Mouse (Mus musculus) ES-E14 (cell line): ENCODE measurements around the gene Nprl3. TPM values are rescaled to one million over a fixed set of nuclear protein-coding genes. Genes with fewer than 3 reads are reported as not detected.
A peak's percentile ranks its signal among the peaks of the same experiment; 100 is the strongest.

Source experiments
- DNase-seq: peaks from one replicate; pipeline ENCODE4 v3.0.0-alpha.2; 2013; ENCODE audit warnings: low read depth, low spot score
- H3K27ac ChIP-seq: 2 replicates; pipeline ENCODE4 v1.5.1; 2012; ENCODE audit warnings: low read depth, mild to moderate bottlenecking, low read length, moderate library complexity, mixed read lengths; ENCODE audit not compliant: poor library complexity, insufficient read depth, severe bottlenecking
- H3K36me3 ChIP-seq: 2 replicates; pipeline ENCODE4 v1.6.1; 2012; ENCODE audit warnings: mild to moderate bottlenecking, low read length, moderate library complexity, mixed read lengths; ENCODE audit not compliant: control insufficient read depth, poor library complexity, insufficient read depth, severe bottlenecking
- H3K4me1 ChIP-seq, 2 experiments: fragments of 150-350 bp in 1 of 2; sonication (generic) in 1 of 2; 2 replicates each; pipeline ENCODE4 v1.6.1; 2012; ENCODE audit warnings: low read length in 2 of 2, mild to moderate bottlenecking in 1 of 2, mixed read lengths in 1 of 2; ENCODE audit not compliant: control insufficient read depth in 2 of 2, insufficient read depth in 2 of 2, poor library complexity in 1 of 2
- H3K4me3 ChIP-seq, 2 experiments: fragments of 150-350 bp in 1 of 2; sonication (generic) in 1 of 2; 2 replicates each; pipeline ENCODE4 v1.5.1; 2012; ENCODE audit warnings: low read length in 2 of 2, low read depth in 1 of 2, mild to moderate bottlenecking in 1 of 2, mixed read lengths in 1 of 2; ENCODE audit not compliant: insufficient read depth in 1 of 2, poor library complexity in 1 of 2, severe bottlenecking in 1 of 2
- H3K9ac ChIP-seq: 2 replicates; pipeline ENCODE4 v1.6.1; 2012; ENCODE audit warnings: low read depth, mild to moderate bottlenecking, low read length, mixed read lengths; ENCODE audit not compliant: poor library complexity, insufficient read depth, severe bottlenecking
- H3K9me3 ChIP-seq: fragments of 150-350 bp; sonication (generic); 2 replicates; pipeline ENCODE4 v1.6.1; 2012; ENCODE audit warnings: low read depth, mild to moderate bottlenecking, low read length; ENCODE audit not compliant: control insufficient read depth, insufficient read depth
- CHD2 ChIP-seq: IDR thresholded peaks from 2 replicates; pipeline ENCODE4 v1.6.1; 2014; ENCODE audit warnings: mild to moderate bottlenecking, low read depth, low read length, inconsistent platforms
- HCFC1 ChIP-seq: IDR thresholded peaks from 2 replicates; pipeline ENCODE4 v1.6.1; 2012; ENCODE audit warnings: low read length, inconsistent platforms, borderline replicate concordance; ENCODE audit not compliant: insufficient read depth
- MAFK ChIP-seq: IDR thresholded peaks from 2 replicates; pipeline ENCODE4 v1.6.1; 2014; ENCODE audit warnings: mild to moderate bottlenecking, low read depth, low read length, inconsistent platforms; ENCODE audit not compliant: insufficient read depth
- ZC3H11A ChIP-seq: IDR thresholded peaks from 2 replicates; pipeline ENCODE4 v1.6.1; 2012; ENCODE audit warnings: low read depth, mild to moderate bottlenecking, inconsistent platforms, low read length, borderline replicate concordance
- ZNF384 ChIP-seq: IDR thresholded peaks from 2 replicates; pipeline ENCODE4 v1.6.1; 2012; ENCODE audit warnings: low read depth, low read length, inconsistent platforms
- in situ Hi-C, 2 experiments: fragments of 600-800 bp; cut with MboI; formaldehyde crosslinking; loops; one replicate each; pipeline ENCODE4 v1.15.1; 2025; ENCODE audit warnings: low sequenced_read_pairs in 2 of 2, inconsistent platforms in 1 of 2; ENCODE audit not compliant: unreplicated experiment in 2 of 2
- total RNA-seq: library from RNA; depleted of rRNA; stranded (reverse); fragments of 300-350 nt; gene quantifications from 2 replicates; pipeline ENCODE4 v1.2.3, GENCODE M21; 2012

Nprl3 gene
- total RNA-seq, 1 experiment = 47.2 TPM

- in situ Hi-C loops = no loop called here
Observed at GRCm38 (mm10) chr11:32242209-32242608, 25.3 kb downstream of the Nprl3 start.

DNA sequence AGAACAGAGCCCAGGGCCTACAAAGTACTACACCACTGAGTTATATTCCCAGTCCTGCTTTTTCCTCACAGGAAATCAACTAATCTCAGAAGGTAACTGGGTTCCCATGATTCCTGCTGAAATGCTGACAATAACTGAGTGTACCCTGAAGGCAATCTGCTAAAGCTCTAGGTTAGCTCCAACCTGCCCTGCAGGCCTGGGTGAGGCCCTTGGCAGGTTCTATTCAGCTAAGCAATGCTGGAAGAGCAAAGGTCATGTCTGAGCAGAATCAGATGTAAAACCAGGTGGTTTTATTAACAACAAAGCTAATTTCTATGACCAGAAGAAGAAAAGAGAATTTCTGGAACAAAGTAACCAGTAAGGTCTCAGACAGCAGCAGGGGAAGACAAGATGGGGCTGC is 26.1 kb downstream of the Nprl3 start:
- H3K36me3 ChIP-seq = peaks cover 7% of the 10 kb centered on the region; the same call in 1 of the 2 replicates
- in situ Hi-C loops = no loop called here

More at GRCm38 (mm10) chr11:32242209-32242608, 25.3 kb downstream of the Nprl3 start:
- Histone ChIP-seq H3K9ac (no peak overlapping the region), H3K36me3 (peaks cover 4% of the 10 kb centered on the region; the same call in 1 of the 2 replicates), H3K4me3 (no peak overlapping the region), H3K9me3 (no peaks in the 10 kb centered on the region), H3K4me1 (peaks cover 0 to 2% of the 10 kb centered on the region in 2 experiments; a peak in 1 of 4 replicates), H3K27ac (no peak overlapping the region)
- no peak for DNase-seq
- no peak for TF ChIP-seq ZNF384
- no peak for TF ChIP-seq MAFK
- TF ChIP-seq ZC3H11A = no peak
- TF ChIP-seq HCFC1 = no peak
- TF ChIP-seq CHD2 = no peak

DNA sequence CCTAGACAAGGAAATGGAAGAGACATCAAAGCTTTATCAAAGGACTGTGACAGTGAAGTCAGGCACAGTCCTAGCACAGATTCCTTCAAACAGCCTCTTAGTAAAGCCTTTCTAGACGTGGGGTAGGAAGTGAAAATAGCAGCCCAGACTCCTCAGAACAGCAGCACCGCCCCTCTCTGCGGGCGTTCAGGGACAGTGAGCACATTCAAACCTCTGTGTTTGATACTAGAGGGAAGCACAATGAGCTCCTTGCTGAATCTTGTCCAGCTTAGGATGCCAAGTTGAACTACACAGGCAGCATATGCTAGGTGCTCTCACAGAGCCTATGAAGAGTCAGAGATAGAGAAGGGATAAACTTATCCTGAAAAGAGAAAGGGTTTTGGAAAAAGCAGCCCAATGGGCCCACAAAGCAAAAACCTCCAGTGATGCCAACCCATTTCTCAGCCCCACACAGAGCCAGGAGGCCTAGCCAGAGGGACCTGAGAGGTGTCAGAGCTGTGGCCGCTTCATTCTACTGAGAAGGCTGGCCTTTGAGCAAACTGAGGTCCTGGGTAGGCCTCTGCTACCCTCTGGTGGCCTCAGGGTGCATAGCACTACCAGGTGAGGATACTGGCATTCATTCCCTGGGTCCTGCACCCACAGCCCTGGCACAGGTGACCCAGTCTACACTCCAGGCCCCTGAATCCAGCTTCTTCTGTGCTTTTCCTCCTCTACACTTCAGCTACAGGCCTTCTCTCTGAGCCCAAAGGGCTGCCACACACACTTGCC is 29.2 kb downstream of the Nprl3 start:
- H3K4me1 ChIP-seq = no peaks in the 10 kb centered on the region
- no peaks in the 10 kb centered on the region for H3K9me3 ChIP-seq
- peaks cover 18% of the 10 kb centered on the region for H3K36me3 ChIP-seq
- no peak for DNase-seq
- H3K4me3 ChIP-seq = no peak overlapping the region
- TF ChIP-seq ZNF384 (no peak), ZC3H11A (peak; percentile 85)
- no peak overlapping the region for H3K27ac ChIP-seq
- no peak overlapping the region for H3K9ac ChIP-seq
- in situ Hi-C loops = no loop called here

More for the DNA sequence above, 26.1 kb downstream of the Nprl3 start:
- Histone ChIP-seq H3K9me3 (no peaks in the 10 kb centered on the region), H3K4me1 (peaks cover 0 to 2% of the 10 kb centered on the region in 2 experiments; a peak in 1 of 4 replicates), H3K27ac (no peak overlapping the region), H3K4me3 (no peak overlapping the region), H3K9ac (no peak overlapping the region)
- TF ChIP-seq HCFC1 (no peak), MAFK (no peak), ZNF384 (no peak), ZC3H11A (no peak), CHD2 (no peak)
- no peak for DNase-seq

DNA sequence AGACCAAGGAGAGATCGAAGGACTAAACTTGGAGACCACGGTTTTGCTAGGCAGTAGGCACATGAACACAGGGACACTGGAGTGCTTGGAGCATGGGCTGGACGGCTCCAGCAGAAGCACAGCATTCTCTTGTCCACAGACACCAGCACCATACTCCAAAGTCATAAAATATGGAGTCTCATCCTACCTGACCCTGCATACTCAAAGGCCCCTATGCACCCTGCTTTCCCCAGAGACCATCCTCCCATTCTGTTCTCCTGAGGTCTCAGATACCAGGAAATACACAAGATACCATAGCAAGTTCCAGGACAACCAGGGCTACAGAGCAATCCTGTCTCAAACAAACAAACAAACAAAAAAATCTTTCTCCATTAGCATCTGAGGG is 30.1 kb downstream of the Nprl3 start:
- in situ Hi-C loops = no loop called here
- no peak overlapping the region for H3K9ac ChIP-seq
- TF ChIP-seq ZNF384 (no peak), ZC3H11A (no peak), CHD2 (no peak), MAFK (no peak), HCFC1 (no peak)

More for the DNA sequence above, 30.1 kb downstream of the Nprl3 start:
- no peaks in the 10 kb centered on the region for H3K9me3 ChIP-seq
- peaks cover 22% of the 10 kb centered on the region for H3K36me3 ChIP-seq
- H3K4me1 ChIP-seq = no peaks in the 10 kb centered on the region
- H3K27ac ChIP-seq = no peak overlapping the region
- H3K4me3 ChIP-seq = no peak overlapping the region
- DNase-seq = no peak
